Mouse (Mus musculus) C2C12 (cell line): ENCODE results near the gene R3hdm1.

Experiments
- CTCF ChIP-seq: IDR thresholded peaks from one replicate; pipeline ENCODE4 v1.5.1; 2011; ENCODE audit not compliant: control insufficient read depth, insufficient read depth, insufficient read length
- FOSL1 ChIP-seq: IDR thresholded peaks from one replicate; pipeline ENCODE4 v1.8.0; 2011; ENCODE audit warnings: mild to moderate bottlenecking, low read length; ENCODE audit not compliant: poor library complexity, insufficient read depth, severe bottlenecking
- MAX ChIP-seq: IDR thresholded peaks from one replicate; pipeline ENCODE4 v1.6.1; 2011; ENCODE audit warnings: mild to moderate bottlenecking, control low read depth
- MYOD1 ChIP-seq: IDR thresholded peaks from one replicate; pipeline ENCODE4 v1.6.1; 2011; ENCODE audit warnings: low read depth; ENCODE audit not compliant: control insufficient read depth, insufficient read length
- MYOG ChIP-seq: IDR thresholded peaks from one replicate; pipeline ENCODE4 v1.6.1; 2011; ENCODE audit not compliant: control insufficient read depth, insufficient read length; ENCODE audit errors: extremely low read depth

DNA sequence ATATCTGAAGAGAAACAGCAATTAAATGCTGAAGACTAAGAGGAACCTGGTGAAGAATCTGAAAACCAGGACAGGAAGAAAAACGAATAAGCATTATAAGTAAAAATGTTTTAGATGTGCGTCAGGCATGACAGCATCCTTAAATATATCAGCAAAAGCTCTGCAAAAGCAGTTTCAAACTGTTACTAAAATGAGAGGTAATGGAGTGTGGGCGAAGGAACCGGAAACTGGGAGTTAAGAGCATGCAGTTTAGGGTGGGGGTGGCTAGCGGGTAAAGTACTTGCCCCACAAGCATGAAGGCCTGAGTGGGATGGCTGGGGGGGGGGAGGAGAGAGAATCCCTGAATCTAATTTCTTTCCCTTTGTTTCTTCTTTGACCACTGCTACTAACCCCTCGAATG is 30.1 kb upstream of the R3hdm1 start:
- TF ChIP-seq CTCF (no peak), MAX (no peak), MYOD1 (no peak), FOSL1 (no peak), MYOG (no peak)
